Mouse (Mus musculus) thymus, postnatal 10 days (tissue): Measurements from ENCODE around the gene Hdhd3.

Experiments
- DNase-seq, 2 experiments: peaks; one replicate each; pipeline ENCODE4 v3.0.0; 2021; ENCODE audit warnings: low spot score in 2 of 2

Gene Hdhd3

DNA sequence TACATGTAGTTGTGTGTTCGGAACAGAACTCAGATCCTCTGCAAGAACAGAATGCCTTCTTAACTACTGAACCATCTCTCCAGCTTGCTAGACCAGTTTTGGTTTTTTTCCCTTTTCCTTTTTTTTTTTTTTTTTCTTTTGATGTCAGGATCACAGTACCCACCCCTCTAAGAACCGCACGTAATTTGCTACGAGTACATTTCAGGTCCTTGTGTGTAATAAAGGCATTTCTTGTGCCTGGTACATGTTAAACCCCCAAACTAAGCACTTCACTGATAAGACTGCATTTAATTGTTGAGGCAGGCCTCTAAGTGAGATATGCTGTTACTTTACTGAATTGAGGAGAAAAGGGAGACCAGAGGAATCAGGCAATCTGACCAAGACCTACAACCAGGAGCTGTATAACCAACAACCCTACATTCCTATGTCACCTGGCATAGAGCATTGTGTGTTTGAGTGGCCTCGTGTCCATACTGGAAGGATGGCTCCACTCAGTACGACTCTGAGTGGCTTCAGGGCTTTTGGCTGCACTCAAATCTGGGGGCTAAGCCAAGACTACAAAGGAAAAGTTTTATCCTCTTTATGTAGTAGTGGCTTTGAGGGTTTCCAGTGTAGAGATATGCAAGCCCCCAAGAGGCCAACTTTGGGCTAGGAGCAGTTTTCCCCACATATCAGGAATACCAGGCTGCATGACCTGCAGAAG lies 25.6 kb downstream of the Hdhd3 start:
- no peak for DNase-seq

DNA sequence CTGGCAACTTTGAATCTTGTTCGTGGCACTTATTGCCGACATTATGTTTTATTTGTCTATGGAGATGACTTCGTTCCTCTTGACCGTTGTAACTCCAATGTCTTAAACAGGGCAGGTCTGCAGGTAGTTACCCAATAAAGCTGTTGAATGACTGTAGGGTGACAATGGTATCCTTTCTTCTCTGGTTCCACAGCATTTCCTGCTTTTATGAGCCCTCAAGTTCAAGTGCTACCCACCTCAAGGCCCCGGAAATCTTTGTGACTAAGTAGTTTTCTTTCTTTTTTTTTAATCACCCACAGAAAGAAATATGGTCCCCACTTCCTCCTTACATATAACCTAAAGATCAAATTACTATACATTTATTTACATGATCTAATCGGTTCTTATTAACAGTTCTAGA lies 27.5 kb downstream of the Hdhd3 start:
- peak; percentile 20 to 49 for DNase-seq

GRCm38 (mm10) chr4:62475131-62475530 lies 28.1 kb downstream of the Hdhd3 start:
- peak; percentile 21 to 22 for DNase-seq

DNA sequence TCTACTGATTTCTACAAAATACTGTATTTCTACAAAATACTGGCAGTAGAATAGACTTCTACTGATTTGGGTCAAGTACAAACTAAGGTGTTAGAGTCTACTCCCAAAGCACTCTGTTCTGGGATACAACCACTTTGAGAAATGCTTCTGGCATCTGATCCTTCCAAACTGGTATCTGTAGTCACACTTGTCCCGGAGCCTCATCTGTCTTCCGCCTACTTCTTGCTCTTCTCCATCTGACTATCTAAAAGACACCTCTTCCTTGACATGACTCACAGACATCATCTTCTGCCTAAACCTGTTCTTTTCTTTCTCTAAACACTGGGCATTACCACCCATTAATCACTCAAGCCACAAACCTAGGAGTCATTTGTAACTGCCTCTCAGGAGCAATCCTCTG lies 31.2 kb downstream of the Hdhd3 start:
- no peak for DNase-seq

GRCm38 (mm10) chr4:62470598-62471051 lies 32.6 kb downstream of the Hdhd3 start, which contains the start of gene Wdr31:
Wdr31 (minus strand) TSS chr4:62470896.
- peak; percentile 68 to 80 for DNase-seq

GRCm38 (mm10) chr4:62468158-62468557 lies 35.1 kb downstream of the Hdhd3 start:
- no peak for DNase-seq

DNA sequence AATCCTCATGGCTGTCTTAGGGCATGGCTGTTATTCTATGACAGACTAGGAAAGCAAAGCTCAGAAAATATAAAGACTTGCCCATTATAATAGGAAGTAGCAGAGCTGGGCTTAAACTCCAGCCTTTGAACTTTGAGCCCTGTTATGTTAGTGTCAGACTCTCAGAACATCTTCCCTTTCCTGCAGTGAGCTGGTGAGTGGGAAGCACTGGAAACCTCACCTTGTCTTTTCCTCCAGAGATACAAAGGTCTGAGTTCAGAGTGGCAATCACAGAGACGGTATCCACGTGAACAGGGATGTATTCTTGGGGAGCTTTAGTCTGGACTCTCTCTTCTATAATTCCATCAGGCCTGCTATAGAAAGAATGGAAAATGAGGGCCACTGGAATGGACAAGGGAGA lies 40.1 kb downstream of the Hdhd3 start:
- DNase-seq = no peak

- DNase-seq = no peak
These were observed 42.9 kb downstream of the Hdhd3 start for GRCm38 (mm10) chr4:62460348-62460747.

GRCm38 (mm10) chr4:62459081-62459480 lies 44.2 kb downstream of the Hdhd3 start:
- no peak for DNase-seq

DNA sequence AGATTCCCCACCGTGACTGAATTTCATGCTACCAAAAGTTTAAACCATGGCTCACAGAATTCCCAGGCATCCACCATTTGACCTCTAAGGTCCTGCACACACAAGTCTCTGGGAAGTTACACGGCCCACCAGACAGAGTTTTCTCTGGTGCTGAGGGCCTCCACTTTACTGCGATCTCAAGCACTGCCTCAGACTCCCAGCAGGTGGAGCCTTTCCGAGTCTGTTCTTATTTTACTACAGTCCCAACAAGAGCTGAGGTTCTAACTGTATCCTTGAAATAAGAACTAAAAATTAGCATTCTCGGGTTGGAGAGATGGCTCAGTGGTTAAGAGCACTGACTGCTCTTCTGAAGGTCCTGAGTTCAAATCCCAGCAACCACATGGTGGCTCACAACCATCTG lies 48.3 kb downstream of the Hdhd3 start:
- DNase-seq = peak; percentile 27 to 49
